Mouse (Mus musculus) kidney, postnatal 0 days (tissue): ENCODE results near the gene Sema4c. TPM values are rescaled to one million over a fixed set of nuclear protein-coding genes. Genes with fewer than 3 reads are reported as not detected.

Source experiments
- ATAC-seq: fragments of 200-750 bp; cut with Nextera tagmentation; replicated peaks from 2 replicates; pipeline ENCODE4 v1.8.0; 2017; ENCODE audit warnings: low read depth, moderate number of reproducible peaks, moderate TSS enrichment, moderate library complexity; ENCODE audit not compliant: low FRiP score
- DNase-seq: peaks from one replicate; pipeline ENCODE4 v3.0.0-alpha.2; 2016; ENCODE audit warnings: low spot score
- H3K27ac ChIP-seq: fragments of 300-500 bp; sonication (generic); 2 replicates; pipeline ENCODE4 v1.5.1; 2014; ENCODE audit warnings: mild to moderate bottlenecking
- H3K27me3 ChIP-seq: fragments of 300-500 bp; sonication (generic); 2 replicates; pipeline ENCODE4 v1.6.1; 2014; ENCODE audit warnings: low read length, mixed read lengths; ENCODE audit not compliant: insufficient read depth
- H3K36me3 ChIP-seq: fragments of 300-500 bp; sonication (generic); 2 replicates; pipeline ENCODE4 v1.6.1; 2014; ENCODE audit warnings: low read length, mixed read lengths; ENCODE audit not compliant: insufficient read depth
- H3K4me1 ChIP-seq: fragments of 300-500 bp; sonication (generic); replicated peaks from 2 replicates; pipeline ENCODE4 v1.6.1; 2014; ENCODE audit warnings: antibody characterized with exemption, low read length, mixed read lengths; ENCODE audit not compliant: insufficient read depth
- H3K4me2 ChIP-seq: fragments of 300-500 bp; sonication (generic); 2 replicates; pipeline ENCODE4 v1.6.1; 2014; ENCODE audit warnings: mild to moderate bottlenecking, low read length, moderate library complexity, mixed read lengths
- H3K4me3 ChIP-seq: fragments of 300-500 bp; sonication (generic); replicated peaks from 2 replicates; pipeline ENCODE4 v1.5.1; 2014; ENCODE audit warnings: low read depth, low read length
- H3K9ac ChIP-seq: fragments of 300-500 bp; sonication (generic); 2 replicates; pipeline ENCODE4 v1.6.1; 2014; ENCODE audit warnings: low read depth, low read length
- H3K9me3 ChIP-seq: fragments of 300-500 bp; sonication (generic); replicated peaks from 2 replicates; pipeline ENCODE4 v1.6.1; 2016; ENCODE audit warnings: low read length, inconsistent platforms, mixed read lengths
- CTCF ChIP-seq: IDR thresholded peaks from 2 replicates; pipeline ENCODE4 v1.5.1; 2016; ENCODE audit warnings: antibody characterized with exemption, low read depth, mild to moderate bottlenecking, moderate library complexity
- WGBS: fragments of 180-500 bp; shearing (Covaris S2); extraction: QIAGEN DNeasy Blood & Tissue Kit; methylation state at CpG from one replicate; pipeline ENCODE4 v1.1.7; 2014; 5-methylcytosine and 5-hydroxymethylcytosine counted together
- microRNA-seq: library from miRNA; unstranded; fragments of <30 nt; microRNA quantifications from one replicate; pipeline ENCODE4, GENCODE M21; 2016
- polyA plus RNA-seq: library from polyadenylated mRNA; unstranded; fragments of >200 nt; fragmentation: Nextera tagmentation; extraction: Ambion mirVana; gene quantifications from 2 replicates; pipeline ENCODE4 v1.2.1, GENCODE M21; 2015

Sema4c gene
- polyA plus RNA-seq, 1 experiment from 2014 or later: 13.5 TPM

DNA sequence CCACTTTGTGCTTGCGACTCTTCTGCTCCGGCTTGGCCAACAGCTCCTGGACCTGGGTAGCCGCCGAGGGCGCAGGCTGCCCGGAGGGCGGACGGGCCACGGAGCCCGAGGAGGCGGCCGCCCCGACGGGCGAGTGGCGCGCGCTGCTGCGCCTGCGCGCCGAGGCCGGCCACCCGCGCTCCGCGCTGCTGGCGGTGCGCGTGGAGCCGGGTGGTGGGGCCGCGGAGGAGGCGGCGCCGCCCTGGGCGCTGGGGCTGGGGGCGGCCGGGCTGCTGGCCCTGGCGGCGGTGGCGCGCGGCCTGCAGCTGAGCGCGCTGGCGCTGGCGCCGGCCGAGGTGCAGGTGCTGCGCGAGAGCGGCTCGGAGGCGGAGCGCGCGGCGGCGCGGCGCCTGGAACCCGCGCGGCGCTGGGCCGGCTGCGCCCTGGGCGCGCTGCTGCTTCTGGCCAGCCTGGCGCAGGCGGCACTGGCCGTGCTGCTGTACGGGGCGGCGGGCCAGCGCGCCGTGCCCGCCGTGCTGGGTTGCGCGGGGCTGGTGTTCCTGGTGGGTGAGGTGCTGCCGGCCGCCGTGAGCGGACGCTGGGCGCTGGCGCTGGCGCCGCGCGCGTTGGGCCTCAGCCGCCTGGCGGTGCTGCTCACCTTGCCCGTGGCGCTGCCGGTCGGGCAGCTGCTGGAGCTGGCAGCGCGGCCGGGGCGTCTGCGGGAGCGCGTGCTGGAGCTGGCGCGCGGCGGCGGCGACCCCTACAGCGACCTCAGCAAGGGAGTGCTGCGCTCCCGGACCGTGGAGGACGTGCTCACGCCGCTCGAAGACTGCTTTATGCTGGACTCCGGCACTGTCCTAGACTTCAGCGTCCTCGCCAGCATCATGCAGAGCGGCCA lies 45.8 kb downstream of the Sema4c start:
- Histone ChIP-seq H3K4me2 (peak overlapping the region; percentile 96), H3K9me3 (no peaks in the 10 kb centered on the region), H3K27ac (peak overlapping the region; percentile 99), H3K9ac (peak overlapping the region; percentile 95), H3K27me3 (no peaks in the 10 kb centered on the region), H3K4me3 (peak overlapping the region; percentile 96), H3K4me1 (peaks cover 14% of the 10 kb centered on the region; the same call in 1 of the 2 replicates), H3K36me3 (no peaks in the 10 kb centered on the region)
- ATAC-seq (peak; percentile 52), DNase-seq (no peak)
- WGBS: under 1% methylated on average over 112 of the region's 126 CpGs
- no peak; the same call in 1 of the 2 replicates for TF ChIP-seq CTCF

DNA sequence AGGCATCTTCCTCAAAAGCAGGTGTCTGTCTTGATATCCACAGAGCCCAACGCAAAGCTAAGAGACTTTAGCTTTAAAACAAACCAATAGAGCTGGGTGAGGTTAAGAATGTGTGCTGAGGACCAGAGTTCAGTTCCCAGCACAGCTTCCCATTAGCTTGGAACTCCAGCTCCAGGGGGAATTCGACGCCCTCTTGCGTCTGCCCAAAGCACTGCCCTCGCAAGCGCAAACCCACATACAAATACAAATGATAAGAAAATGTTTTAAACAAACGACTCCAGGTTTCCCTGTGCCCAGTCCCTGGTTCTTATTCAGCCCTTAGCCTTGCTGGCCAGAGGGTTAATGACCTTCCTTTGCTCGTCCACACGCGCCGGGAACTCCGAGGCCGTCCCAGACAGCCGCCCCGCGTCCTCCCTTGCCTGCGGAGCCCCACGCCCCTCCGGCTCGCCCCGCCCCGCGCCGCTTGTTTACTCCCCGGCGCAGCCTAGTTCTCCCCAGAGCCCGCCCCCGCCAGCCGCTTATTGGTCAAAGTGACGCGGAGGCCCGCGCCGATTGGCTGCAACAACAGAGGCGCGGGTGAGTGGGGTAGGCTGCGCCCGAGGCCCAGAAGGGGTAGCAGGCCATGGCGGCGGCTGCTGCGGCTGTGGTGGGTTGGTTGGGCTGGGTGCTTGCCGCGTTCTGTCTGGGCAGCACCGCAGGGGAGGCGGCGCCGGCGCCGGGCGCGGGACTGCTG lies 46.7 kb downstream of the Sema4c start, which contains the start of gene Cnnm3:
Gene Cnnm3 (plus strand): TSS at position 579 of the 733 bp plus-strand sequence.
- H3K9me3 ChIP-seq: no peaks in the 10 kb centered on the region
- WGBS: 3% methylated on average over 49 of the region's 51 CpGs

DNA sequence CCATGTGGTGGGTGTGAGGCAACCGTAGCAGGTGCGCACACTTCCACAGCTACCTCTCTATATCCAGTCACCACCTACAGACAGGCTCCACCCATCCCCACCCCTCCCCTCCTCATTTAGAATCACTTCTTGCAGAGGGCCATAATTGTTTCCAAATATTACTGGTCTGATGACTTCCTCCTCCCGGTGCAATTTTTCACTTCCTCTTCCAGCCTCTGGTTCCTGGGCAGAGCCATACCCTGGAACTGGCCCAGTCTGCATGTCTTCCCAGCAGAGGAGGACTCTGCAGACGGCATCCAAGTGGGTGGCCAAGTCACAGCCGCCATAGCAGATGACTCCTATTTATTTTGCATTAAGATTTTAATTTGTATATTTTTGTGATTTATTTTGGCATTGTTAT lies 49.9 kb downstream of the Sema4c start:
- Histone ChIP-seq H3K36me3 (peaks cover 2% of the 10 kb centered on the region; the same call in 1 of the 2 replicates), H3K9ac (no peak overlapping the region), H3K4me3 (no peak overlapping the region), H3K27ac (no peak overlapping the region), H3K4me2 (no peak overlapping the region), H3K9me3 (no peaks in the 10 kb centered on the region), H3K4me1 (peaks cover 5% of the 10 kb centered on the region; the same call in 1 of the 2 replicates), H3K27me3 (no peaks in the 10 kb centered on the region)
- 71% methylated on average over 5 of the region's 5 CpGs for WGBS
- no peak for DNase-seq
- no peak for TF ChIP-seq CTCF
- ATAC-seq: no peak

More for the DNA sequence above, 46.7 kb downstream of the Sema4c start, which contains the start of gene Cnnm3:
- Histone ChIP-seq H3K4me1 (peaks cover 14% of the 10 kb centered on the region; the same call in 1 of the 2 replicates), H3K9ac (peak within 1 kb of the TSS; percentile 95), H3K27ac (peak within 1 kb of the TSS; percentile 99), H3K27me3 (no peaks in the 10 kb centered on the region), H3K36me3 (no peaks in the 10 kb centered on the region; the same call in 1 of the 2 replicates), H3K4me2 (peak within 1 kb of the TSS; percentile 96), H3K4me3 (peak within 1 kb of the TSS; percentile 96)
- peak; percentile 54 for TF ChIP-seq CTCF
- peak; percentile 98 for ATAC-seq
- peak; percentile 98 for DNase-seq

DNA sequence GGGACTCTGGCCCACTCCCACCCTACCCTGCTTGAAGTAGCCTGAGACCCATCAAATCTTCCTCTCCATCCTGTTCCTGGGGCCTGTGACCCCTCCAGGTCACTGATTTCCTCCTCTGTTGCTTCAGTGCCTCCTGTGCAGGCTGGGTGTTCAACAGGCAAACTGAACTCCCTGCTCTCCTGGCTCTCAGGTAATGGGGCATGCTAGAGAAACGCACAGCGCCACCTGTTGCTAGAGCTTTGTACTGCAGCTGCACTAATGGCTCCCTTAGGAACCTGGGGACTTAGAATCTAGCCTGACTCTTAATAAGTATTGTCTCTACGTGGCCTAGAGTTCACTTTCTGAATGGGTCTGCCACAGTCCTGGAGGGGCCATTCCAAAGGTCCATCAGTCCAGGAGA lies 56.9 kb downstream of the Sema4c start:
- no peak overlapping the region for H3K27ac ChIP-seq
- peak; percentile 82 for DNase-seq
- peaks cover 23% of the 10 kb centered on the region for H3K36me3 ChIP-seq
- no peaks in the 10 kb centered on the region for H3K27me3 ChIP-seq
- H3K4me2 ChIP-seq: no peak overlapping the region
- WGBS: 4% methylated on average over 3 of the region's 3 CpGs
- H3K9me3 ChIP-seq: no peaks in the 10 kb centered on the region
- no peaks in the 10 kb centered on the region for H3K4me1 ChIP-seq
- no peak overlapping the region for H3K4me3 ChIP-seq
- ATAC-seq: peak; percentile 60
- H3K9ac ChIP-seq: no peak overlapping the region
- TF ChIP-seq CTCF: peak; percentile 93

Small RNA genes lying within 50 kb of the gene (microRNA-seq; reads per million reads assigned to microRNA genes)
- not detected for gene Gm47280

Other genes starting within 250 kb of the Sema4c start
- 30.0 and 32.3 TPM in 2 replicates for gene Kansl3, start 189.2 kb downstream of the Sema4c start, polyA plus RNA-seq
- gene Fer1l5, start 186.1 kb downstream of the Sema4c start, polyA plus RNA-seq: 0.28 and 0.47 TPM in 2 replicates
- gene Lman2l, start 113.1 kb downstream of the Sema4c start, polyA plus RNA-seq: 35.9 and 38.3 TPM in 2 replicates
- 9.4 and 10.9 TPM in 2 replicates for gene Cnnm4, start 86.7 kb downstream of the Sema4c start, polyA plus RNA-seq
- gene Cnnm3, start 46.5 kb downstream of the Sema4c start, polyA plus RNA-seq: 3.4 and 3.8 TPM in 2 replicates
- 8.7 and 10.9 TPM in 2 replicates for gene Ankrd23, start 21.5 kb downstream of the Sema4c start, polyA plus RNA-seq
- gene Gm42417, start 18.9 kb downstream of the Sema4c start, polyA plus RNA-seq: not detected in 2 replicates
- gene Ankrd39, start 10.9 kb downstream of the Sema4c start, polyA plus RNA-seq: 22.0 and 24.6 TPM in 2 replicates
- 1.0 and 1.6 TPM in 2 replicates for gene Fam178b, start 124.8 kb upstream of the Sema4c start, polyA plus RNA-seq
- gene Cox5b, start 133.1 kb upstream of the Sema4c start, polyA plus RNA-seq: 1,072 and 1,147 TPM in 2 replicates
- 0.11 TPM in 1 of 2 replicates, not detected in the other for gene 4933424G06Rik, start 151.8 kb upstream of the Sema4c start, polyA plus RNA-seq
- 77.8 and 92.8 TPM in 2 replicates for gene Actr1b, start 156.1 kb upstream of the Sema4c start, polyA plus RNA-seq
- gene Zap70, start 203.4 kb upstream of the Sema4c start, polyA plus RNA-seq: 0.17 and 0.51 TPM in 2 replicates